Mouse (Mus musculus) induced T-regulatory cell, adult 2 months (primary cell): ENCODE data around the gene Myo3a.
"Not testable (repeated sequence)": the region's sequence is repeated elsewhere in the genome, so short reads cannot be mapped to it uniquely, and the experiment has no call there.

ENCODE experiments used
- DNase-seq: peaks from one replicate; pipeline ENCODE4 v3.0.0-alpha.2; 2012; ENCODE audit warnings: low read depth

The Myo3a gene

GRCm38 (mm10) chr2:22227308-22227707 lies at the start of gene Myo3a:
Gene Myo3a, plus strand, starts transcription at chr2:22227503.
- no peak for DNase-seq

- no peak for DNase-seq
These were observed 23.2 kb downstream of the Myo3a start for GRCm38 (mm10) chr2:22250462-22250861.

DNA sequence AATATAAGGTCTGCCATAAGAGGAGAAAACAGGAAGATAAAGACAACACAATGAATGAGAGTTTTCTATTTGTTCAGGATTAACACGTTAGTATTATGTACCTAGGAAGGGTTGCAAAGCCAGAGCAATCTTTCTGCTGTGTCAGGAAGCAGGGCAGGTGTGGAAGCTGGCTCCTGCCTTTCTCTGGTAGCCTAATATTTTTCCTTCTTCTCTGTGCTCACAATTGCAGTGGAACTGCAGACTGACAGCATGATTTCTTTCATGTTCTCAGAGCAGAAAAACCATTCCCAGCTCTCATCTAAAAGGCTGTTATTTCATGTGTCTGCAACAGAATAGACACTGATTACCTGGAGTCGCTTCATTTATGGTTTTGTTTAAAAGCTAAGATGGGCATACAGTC lies 23.7 kb downstream of the Myo3a start:
- no peak for DNase-seq

DNA sequence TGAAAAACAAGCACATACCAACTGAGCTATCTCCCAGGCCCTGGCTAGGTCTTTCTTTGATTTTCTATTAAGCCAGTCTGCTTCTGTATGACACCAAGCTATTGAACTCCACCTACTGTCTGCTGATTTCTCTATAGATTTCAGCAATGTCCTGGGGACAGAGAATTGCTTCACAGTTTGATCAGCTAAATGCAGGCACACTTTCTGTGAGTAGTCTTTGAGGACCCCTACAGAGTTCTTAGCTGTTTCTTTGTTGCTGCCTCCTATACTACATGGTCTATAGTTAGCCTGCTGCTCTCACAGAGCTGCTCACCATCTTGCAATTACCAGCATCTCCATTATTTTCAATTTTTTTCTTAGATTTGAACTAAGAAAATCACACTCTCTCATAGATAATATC lies 28.3 kb downstream of the Myo3a start:
- no peak for DNase-seq

GRCm38 (mm10) chr2:22271555-22271954 lies 44.3 kb downstream of the Myo3a start:
- DNase-seq: no peak

- no peak for DNase-seq
These were observed 58.1 kb downstream of the Myo3a start for GRCm38 (mm10) chr2:22285366-22285765.

GRCm38 (mm10) chr2:22285777-22286176 lies 58.5 kb downstream of the Myo3a start:
- DNase-seq: no peak

DNA sequence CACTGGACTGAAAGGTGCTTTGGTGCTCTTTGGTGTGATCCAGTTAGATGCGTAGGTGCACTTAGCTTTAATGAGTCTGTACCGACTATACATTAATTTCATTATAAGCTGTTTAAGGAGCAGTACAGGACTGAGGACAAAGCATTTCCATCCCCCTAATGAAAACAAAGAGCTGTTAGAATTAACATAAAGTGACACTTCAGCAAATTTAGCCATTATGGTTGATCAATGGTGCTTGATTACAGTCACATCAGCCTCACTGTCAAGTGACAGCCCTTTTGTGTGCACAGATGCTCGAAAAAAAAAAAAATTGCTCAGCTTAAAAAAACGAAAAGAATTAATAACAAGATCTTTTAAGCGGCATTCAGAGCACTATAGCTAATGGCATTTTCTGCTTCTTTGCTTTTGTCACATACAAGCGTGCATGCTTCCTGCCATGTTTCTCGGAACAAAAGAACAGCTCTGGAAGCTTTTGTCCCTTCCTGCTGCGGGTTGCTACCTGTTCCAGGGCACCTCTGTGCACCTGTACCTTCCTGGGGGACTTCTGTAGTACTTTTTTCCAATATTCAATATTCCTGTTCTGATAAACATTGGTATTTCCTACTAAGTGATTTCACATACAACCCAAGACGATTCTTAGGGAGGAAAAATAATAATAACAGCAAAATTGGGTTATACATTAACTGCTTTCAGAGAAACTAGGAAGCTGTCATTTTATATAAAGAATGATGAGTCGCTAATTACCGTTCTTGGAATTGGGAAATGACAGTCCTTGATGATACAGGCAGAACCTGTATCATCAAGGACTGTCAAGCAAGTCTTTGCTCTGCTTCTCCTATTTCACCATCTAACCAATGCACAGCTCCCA lies 66.5 kb downstream of the Myo3a start:
- DNase-seq: no peak

- DNase-seq: no peak
These were observed 67.1 kb downstream of the Myo3a start for GRCm38 (mm10) chr2:22294447-22294738.

GRCm38 (mm10) chr2:22297913-22298312 lies 70.6 kb downstream of the Myo3a start:
- no peak for DNase-seq

DNA sequence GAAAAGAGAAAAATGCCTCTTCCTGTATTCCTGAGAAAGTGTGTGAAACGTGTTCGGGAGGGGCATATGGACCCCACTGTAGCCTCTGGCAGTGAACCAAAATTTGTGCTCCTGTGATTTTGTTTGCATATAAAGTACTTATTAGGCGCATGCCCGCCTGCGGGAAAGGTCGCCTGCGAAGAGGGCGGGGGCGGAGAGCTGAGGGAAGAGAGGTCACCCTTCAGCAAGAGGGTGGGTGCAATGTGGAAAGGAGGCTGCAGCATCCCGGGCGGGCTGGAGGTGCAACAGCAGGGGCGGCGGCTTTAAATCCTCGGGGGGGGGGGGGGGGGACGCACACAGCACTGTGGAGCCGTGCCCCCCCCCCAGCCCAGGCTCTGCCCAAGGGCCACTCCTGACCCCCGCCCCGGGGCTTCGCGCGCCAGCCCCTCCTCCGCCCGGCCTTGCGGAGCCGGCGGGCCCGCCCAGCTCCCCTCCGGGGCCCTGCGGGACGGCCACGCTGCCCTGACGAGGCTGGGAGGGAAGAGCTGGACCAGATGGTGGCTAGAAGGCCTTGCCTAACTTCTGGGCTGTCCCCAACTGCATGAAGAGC lies 111.1 kb downstream of the Myo3a start:
- no peak for DNase-seq

- not testable (repeated sequence) for DNase-seq
These were observed 183.2 kb downstream of the Myo3a start for GRCm38 (mm10) chr2:22410511-22410910.

DNA sequence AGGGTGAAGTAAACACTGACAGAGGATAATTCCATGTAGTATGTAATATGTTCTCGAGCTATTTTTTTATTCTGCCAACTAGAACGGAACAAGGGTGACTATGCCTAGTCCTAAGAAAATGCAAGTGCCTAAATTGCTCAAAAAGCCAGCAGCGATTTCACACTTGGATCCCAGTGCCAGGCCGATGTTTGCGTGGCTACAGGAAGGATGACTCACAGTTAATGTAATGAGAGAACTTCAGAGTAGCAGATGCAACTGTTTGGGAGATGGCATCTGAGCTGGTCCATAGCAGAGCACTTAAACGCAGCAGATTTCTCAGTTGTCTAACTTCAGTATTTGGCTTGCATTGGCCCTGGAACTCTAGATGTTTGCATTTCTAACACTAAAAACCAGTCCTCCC lies 321.1 kb downstream of the Myo3a start:
- no peak for DNase-seq

DNA sequence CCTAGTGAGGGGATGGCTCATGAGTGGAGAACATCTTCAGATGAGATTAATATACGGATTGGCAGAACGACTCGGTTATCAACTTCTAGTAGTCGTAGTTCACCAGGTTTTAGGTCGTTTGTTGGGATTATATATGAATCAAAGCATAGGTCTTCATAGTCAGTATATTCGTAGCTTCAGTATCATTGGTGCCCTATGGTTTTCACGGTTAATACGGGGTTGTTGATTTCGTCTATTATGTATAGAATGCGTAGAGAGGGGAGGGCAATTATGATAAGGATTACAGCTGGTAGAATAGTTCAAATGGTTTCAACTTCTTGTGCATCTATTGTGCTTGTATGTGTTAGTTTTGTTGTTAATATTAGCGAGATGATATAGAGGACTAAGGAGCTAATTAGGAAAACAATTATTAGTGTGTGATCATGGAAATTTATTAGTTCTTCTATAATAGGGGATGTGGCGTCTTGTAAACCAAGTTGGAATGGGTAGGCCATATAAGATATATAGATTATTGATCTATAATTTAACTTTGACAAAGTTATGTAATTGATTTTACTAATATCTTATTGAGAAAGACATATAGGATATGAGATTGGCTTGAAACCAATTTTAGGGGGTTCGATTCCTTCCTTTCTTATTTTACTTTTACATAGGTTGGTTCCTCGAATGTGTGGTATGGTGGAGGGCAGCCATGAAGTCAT lies 360.3 kb downstream of the Myo3a start:
- not testable (repeated sequence) for DNase-seq

DNA sequence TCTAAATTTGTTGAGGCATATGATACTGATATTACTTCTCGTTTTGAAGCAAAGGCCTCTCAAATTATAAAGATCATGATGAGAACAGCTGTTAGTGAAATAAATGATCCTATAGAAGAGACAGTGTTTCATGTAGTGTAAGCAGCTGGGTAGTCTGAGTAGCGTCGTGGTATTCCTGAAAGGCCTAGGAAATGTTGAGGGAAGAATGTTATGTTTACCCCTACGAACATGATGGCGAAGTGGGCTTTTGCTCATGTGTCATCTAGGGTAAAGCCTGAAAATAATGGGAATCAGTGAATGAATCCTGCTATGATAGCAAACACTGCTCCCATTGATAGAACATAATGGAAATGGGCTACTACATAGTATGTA lies 360.9 kb downstream of the Myo3a start:
- not testable (repeated sequence) for DNase-seq

GRCm38 (mm10) chr2:22588673-22589381 lies 361.5 kb downstream of the Myo3a start:
- DNase-seq: not testable (repeated sequence)

- DNase-seq: not testable (repeated sequence)
These were observed 362.3 kb downstream of the Myo3a start for GRCm38 (mm10) chr2:22589382-22590205.

DNA sequence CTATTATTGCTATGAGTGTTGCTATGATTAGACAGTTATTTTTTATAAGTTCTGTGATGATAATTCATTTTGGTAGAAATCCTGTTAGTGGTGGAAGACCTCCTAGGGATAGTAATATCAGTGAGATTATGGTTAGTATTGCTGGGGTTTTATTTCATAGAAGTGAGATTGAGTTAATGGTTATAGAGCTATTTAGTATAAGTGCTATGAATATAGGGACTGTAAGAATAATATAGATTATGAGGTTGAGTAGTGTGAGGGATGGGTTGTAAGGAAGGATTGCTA lies 362.8 kb downstream of the Myo3a start:
- no peak for DNase-seq

- DNase-seq: no peak
These were observed 390.6 kb downstream of the Myo3a start for GRCm38 (mm10) chr2:22617951-22618350.

GRCm38 (mm10) chr2:22619416-22619815 lies 392.1 kb downstream of the Myo3a start:
- no peak for DNase-seq

DNA sequence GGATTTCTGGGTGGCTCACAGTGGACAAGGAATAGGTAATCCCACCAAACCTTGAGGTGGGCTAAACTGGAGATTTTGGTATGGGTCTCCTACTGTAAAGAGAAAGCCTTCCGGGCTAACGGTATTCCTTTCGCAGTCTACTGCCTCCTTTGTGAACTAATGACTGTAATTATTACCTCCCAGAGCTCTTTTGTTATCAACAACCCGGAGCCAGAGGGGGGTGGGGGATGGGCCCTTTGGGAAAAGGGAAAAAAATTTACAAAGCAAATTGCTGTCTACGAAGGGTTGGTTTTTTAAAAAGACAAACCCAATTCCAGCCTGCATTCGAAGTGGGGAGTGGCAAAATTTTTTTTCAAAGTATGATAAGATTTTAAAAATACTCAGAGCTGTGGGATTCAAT lies 392.7 kb downstream of the Myo3a start:
- no peak for DNase-seq

DNA sequence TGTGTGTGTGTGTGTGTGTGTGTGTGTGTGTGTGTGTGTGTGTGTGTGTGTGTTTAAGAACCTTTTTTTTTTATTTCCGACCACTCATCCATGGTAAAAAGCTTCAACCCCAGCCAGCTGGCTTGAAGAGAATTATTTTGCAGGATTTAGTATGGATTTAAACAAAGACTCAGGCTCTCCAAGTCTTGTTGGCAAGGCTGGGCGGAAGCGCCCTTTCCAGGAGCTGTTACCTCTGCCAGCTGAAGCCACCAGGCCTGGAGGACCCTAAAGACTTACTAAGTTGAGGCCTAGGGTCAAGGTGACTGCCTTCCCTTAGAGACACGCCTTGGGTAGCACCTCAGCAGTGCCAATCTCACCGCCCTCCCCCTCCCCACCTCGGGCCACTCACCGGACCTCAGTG lies 393.2 kb downstream of the Myo3a start:
- DNase-seq: no peak
